Mouse (Mus musculus) brown adipose tissue, adult 24 weeks (tissue): ENCODE measurements around the gene Gm11214. TPM values are rescaled to one million over a fixed set of nuclear protein-coding genes. Genes with fewer than 3 reads are reported as not detected.

Experiments used
- H3K27ac ChIP-seq: fragments of 200-500 bp; replicated peaks from 2 replicates; pipeline ENCODE4 v1.5.1; 2012; ENCODE audit warnings: low read depth, mild to moderate bottlenecking, low read length
- H3K4me1 ChIP-seq: fragments of 200-500 bp; 2 replicates; pipeline ENCODE4 v1.6.1; 2012; ENCODE audit warnings: low read length, mixed read lengths; ENCODE audit not compliant: control insufficient read depth, insufficient read depth, insufficient read length
- H3K4me3 ChIP-seq: fragments of 200-500 bp; 2 replicates; pipeline ENCODE4 v1.5.1; 2012; ENCODE audit warnings: low read depth, mild to moderate bottlenecking, low read length, moderate library complexity; ENCODE audit not compliant: insufficient read depth
- polyA plus RNA-seq: library from polyadenylated mRNA; stranded (reverse); fragments of >200 nt; gene quantifications from 2 replicates; pipeline ENCODE4 v1.2.4, GENCODE M21; 2012; ENCODE audit not compliant: missing spikeins, insufficient read depth, insufficient read length

The Gm11214 gene
- not detected in 2 replicates for polyA plus RNA-seq

- Histone ChIP-seq H3K4me3 (no peak within 1 kb of the TSS), H3K4me1 (no peaks in the 10 kb centered on the region), H3K27ac (no peak within 1 kb of the TSS)
Measured at GRCm38 (mm10) chr4:63663279-63663678, at the start of gene Gm11214. Gm11214 (minus strand) TSS chr4:63663379.

GRCm38 (mm10) chr4:63711886-63712285 is 48.7 kb upstream of the Gm11214 start:
- Histone ChIP-seq H3K27ac (no peak overlapping the region), H3K4me1 (peaks cover 3% of the 10 kb centered on the region; the same call in 1 of the 2 replicates), H3K4me3 (no peak overlapping the region)

- Histone ChIP-seq H3K4me1 (peaks cover 3% of the 10 kb centered on the region; the same call in 1 of the 2 replicates), H3K4me3 (no peak overlapping the region), H3K27ac (no peak overlapping the region)
Measured at GRCm38 (mm10) chr4:63710431-63711220, 47.4 kb upstream of the Gm11214 start.

GRCm38 (mm10) chr4:63706279-63706971 is 43.2 kb upstream of the Gm11214 start:
- H3K4me3 ChIP-seq, result no peak overlapping the region
- peaks cover 3% of the 10 kb centered on the region; the same call in 1 of the 2 replicates for H3K4me1 ChIP-seq
- H3K27ac ChIP-seq, result no peak overlapping the region

- Histone ChIP-seq H3K4me3 (no peak overlapping the region), H3K27ac (no peak overlapping the region), H3K4me1 (no peaks in the 10 kb centered on the region)
Measured at GRCm38 (mm10) chr4:63704232-63704631, 41.1 kb upstream of the Gm11214 start.

GRCm38 (mm10) chr4:63703686-63704085 is 40.5 kb upstream of the Gm11214 start:
- Histone ChIP-seq H3K27ac (no peak overlapping the region), H3K4me3 (no peak overlapping the region)

GRCm38 (mm10) chr4:63702006-63702704 is 39.0 kb upstream of the Gm11214 start:
- no peak overlapping the region for H3K27ac ChIP-seq
- no peaks in the 10 kb centered on the region for H3K4me1 ChIP-seq
- no peak overlapping the region for H3K4me3 ChIP-seq

More at GRCm38 (mm10) chr4:63703686-63704085, 40.5 kb upstream of the Gm11214 start:
- H3K4me1 ChIP-seq, result no peaks in the 10 kb centered on the region

GRCm38 (mm10) chr4:63699749-63700148 is 36.6 kb upstream of the Gm11214 start:
- H3K4me1 ChIP-seq, result no peaks in the 10 kb centered on the region
- H3K27ac ChIP-seq, result no peak overlapping the region
- no peak overlapping the region for H3K4me3 ChIP-seq

- no peak overlapping the region for H3K4me3 ChIP-seq
- H3K27ac ChIP-seq, result no peak overlapping the region
- no peaks in the 10 kb centered on the region for H3K4me1 ChIP-seq
Measured at GRCm38 (mm10) chr4:63696921-63697320, 33.7 kb upstream of the Gm11214 start.

GRCm38 (mm10) chr4:63692351-63692750 is 29.2 kb upstream of the Gm11214 start:
- Histone ChIP-seq H3K27ac (no peak overlapping the region), H3K4me3 (no peak overlapping the region), H3K4me1 (no peaks in the 10 kb centered on the region)

GRCm38 (mm10) chr4:63687429-63687828 is 24.2 kb upstream of the Gm11214 start:
- H3K4me1 ChIP-seq, result no peaks in the 10 kb centered on the region
- H3K27ac ChIP-seq, result no peak overlapping the region
- no peak overlapping the region for H3K4me3 ChIP-seq

- H3K4me1 ChIP-seq, result no peaks in the 10 kb centered on the region
- H3K4me3 ChIP-seq, result no peak overlapping the region
- no peak overlapping the region for H3K27ac ChIP-seq
Measured at GRCm38 (mm10) chr4:63686157-63686556, 23.0 kb upstream of the Gm11214 start.

GRCm38 (mm10) chr4:63685253-63685525 is 22.0 kb upstream of the Gm11214 start:
- H3K27ac ChIP-seq, result no peak overlapping the region
- no peaks in the 10 kb centered on the region for H3K4me1 ChIP-seq
- H3K4me3 ChIP-seq, result no peak overlapping the region

- no peak overlapping the region for H3K4me3 ChIP-seq
- H3K4me1 ChIP-seq, result no peaks in the 10 kb centered on the region
- no peak overlapping the region for H3K27ac ChIP-seq
Measured at GRCm38 (mm10) chr4:63684412-63685252, 21.5 kb upstream of the Gm11214 start.

- no peaks in the 10 kb centered on the region for H3K4me1 ChIP-seq
Measured at GRCm38 (mm10) chr4:63683716-63684115, 20.5 kb upstream of the Gm11214 start.

More at GRCm38 (mm10) chr4:63683716-63684115, 20.5 kb upstream of the Gm11214 start:
- Histone ChIP-seq H3K4me3 (no peak overlapping the region), H3K27ac (no peak overlapping the region)
